Mouse (Mus musculus): ENCODE data around the gene Parp6. TPM values are rescaled to one million over a fixed set of nuclear protein-coding genes. Genes with fewer than 3 reads are reported as not detected.

The Parp6 gene
- polyA plus RNA-seq, 2 experiments = 20.3 to 57.0 TPM

DNA sequence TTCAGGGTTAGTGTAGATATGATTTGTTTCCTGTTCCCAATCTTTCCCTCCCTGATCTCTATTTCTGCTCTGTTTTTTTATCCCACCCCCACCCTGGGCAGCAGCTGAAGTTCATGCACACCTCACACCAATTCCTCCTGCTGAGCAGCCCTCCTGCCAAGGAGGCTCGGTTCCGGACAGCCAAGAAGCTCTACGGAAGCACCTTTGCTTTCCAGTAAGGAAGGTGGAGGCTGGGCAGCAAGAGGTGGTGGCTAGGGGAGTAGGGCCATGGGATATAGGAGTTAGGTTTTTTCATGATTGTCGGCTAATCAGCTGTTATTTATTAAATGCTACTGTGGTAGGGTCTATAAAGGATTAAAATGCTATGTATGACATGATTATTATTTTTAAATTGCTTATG is 22.9 kb downstream of the Parp6 start:
- no peak overlapping the region for H3K9ac ChIP-seq (ENCODE audit: low read depth, low read length, severe bottlenecking)
- ATAC-seq (ENCODE audit: low FRiP score, low read depth) = no peak
- no peak for DNase-seq (ENCODE audit: low spot score)
- H3K4me2 ChIP-seq (replicated peaks; ENCODE audit: low read depth, low read length, severe bottlenecking) = no peak overlapping the region
- H3K27ac ChIP-seq (replicated peaks; ENCODE audit: low read depth, low read length) = no peak overlapping the region
- no peak overlapping the region for H3K4me3 ChIP-seq (replicated peaks; ENCODE audit: low read length)
- no peaks in the 10 kb centered on the region for H3K4me1 ChIP-seq (ENCODE audit: control insufficient read depth, insufficient read depth, low read length)
- H3K27me3 ChIP-seq (ENCODE audit: control insufficient read depth, insufficient read depth, low read length) = no peaks in the 10 kb centered on the region
- WGBS = 86% methylated on average over 4 of the region's 4 CpGs
- no peak for TF ChIP-seq POLR2A (IDR thresholded peaks at IDR 0.05; ENCODE audit: borderline replicate concordance, extremely low read depth, insufficient read depth, insufficient read length)
- H3K9me3 ChIP-seq (ENCODE audit: control insufficient read depth, low read length) = no peaks in the 10 kb centered on the region
- H3K36me3 ChIP-seq (ENCODE audit: control insufficient read depth, insufficient read depth, low read length) = peaks cover 80% of the 10 kb centered on the region

DNA sequence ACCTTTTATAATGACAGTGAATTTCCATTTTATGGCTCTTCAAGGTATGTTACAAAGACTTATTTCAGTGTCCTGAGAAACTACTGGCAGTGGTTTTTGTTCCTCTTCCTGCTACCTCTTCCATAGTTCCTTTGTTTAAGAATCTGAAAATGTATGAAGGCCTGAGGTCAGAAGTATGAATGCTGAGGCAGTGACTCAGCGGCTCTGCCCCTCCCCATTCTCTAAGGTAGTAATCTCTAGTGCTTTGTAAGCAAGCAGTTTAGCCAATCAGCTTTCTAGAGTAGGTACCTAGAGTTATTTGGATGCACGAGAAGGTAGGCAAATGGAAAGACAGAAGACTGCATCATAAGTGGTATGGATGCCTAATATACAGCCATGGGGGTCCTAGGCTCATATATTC is 24.2 kb downstream of the Parp6 start:
- DNase-seq (ENCODE audit: low spot score) (no peak), ATAC-seq (ENCODE audit: low FRiP score, low read depth) (no peak)
- 79% methylated on average over 2 of the region's 2 CpGs for WGBS
- Histone ChIP-seq H3K4me3 (replicated peaks; ENCODE audit: low read length) (no peak overlapping the region), H3K9ac (ENCODE audit: low read depth, low read length, severe bottlenecking) (no peak overlapping the region), H3K27me3 (ENCODE audit: control insufficient read depth, insufficient read depth, low read length) (no peaks in the 10 kb centered on the region), H3K4me2 (replicated peaks; ENCODE audit: low read depth, low read length, severe bottlenecking) (no peak overlapping the region), H3K36me3 (ENCODE audit: control insufficient read depth, insufficient read depth, low read length) (peaks cover 74% of the 10 kb centered on the region), H3K4me1 (ENCODE audit: control insufficient read depth, insufficient read depth, low read length) (no peaks in the 10 kb centered on the region), H3K9me3 (ENCODE audit: control insufficient read depth, low read length) (no peaks in the 10 kb centered on the region), H3K27ac (replicated peaks; ENCODE audit: low read depth, low read length) (no peak overlapping the region)
- TF ChIP-seq POLR2A (IDR thresholded peaks at IDR 0.05; ENCODE audit: borderline replicate concordance, extremely low read depth, insufficient read depth, insufficient read length) = no peak

DNA sequence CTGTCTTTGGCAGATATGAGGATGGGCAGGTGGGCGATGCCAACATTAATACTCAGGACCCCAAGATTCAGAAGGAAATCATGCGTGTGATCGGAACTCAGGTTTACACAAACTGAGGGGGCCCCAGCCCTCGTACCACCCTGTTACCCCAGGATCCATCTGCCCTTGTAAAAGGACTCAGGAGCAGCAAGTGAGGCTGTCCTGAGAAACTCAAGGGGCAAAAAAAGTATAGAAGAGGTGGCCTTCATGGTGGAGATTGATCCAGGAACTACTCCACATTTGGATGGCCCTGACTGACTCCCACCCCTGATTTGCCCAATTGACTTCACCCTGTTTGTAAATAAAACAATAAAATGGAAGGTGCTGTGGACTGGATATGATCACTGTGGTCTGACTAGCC is 32.8 kb downstream of the Parp6 start:
- H3K36me3 ChIP-seq (ENCODE audit: control insufficient read depth, insufficient read depth, low read length) = peaks cover 40% of the 10 kb centered on the region

DNA sequence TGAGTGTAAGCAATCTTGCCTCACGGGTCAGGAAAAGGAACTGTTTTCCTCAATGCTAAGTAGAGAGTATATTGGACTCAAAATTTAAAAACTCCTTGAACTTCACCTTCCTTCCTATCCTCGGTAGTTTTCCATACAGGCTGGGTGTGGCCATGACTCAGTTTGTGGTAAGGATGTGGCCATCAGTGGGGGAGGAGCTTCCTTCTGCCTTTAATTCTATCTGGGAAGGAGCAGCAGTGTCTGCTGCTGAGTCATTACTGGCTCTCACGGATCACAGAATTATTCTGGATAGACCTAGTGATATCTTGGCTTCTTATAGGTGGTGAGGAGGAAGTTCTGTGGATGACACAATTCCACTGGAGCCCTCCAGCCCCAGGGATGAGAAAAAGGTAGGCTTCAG is 36.3 kb downstream of the Parp6 start:
- H3K4me3 ChIP-seq (replicated peaks; ENCODE audit: low read length) = no peak overlapping the region
- H3K27me3 ChIP-seq (ENCODE audit: control insufficient read depth, insufficient read depth, low read length) = no peaks in the 10 kb centered on the region
- H3K4me1 ChIP-seq (ENCODE audit: control insufficient read depth, insufficient read depth, low read length) = peaks cover 6% of the 10 kb centered on the region; the same call in 1 of the 2 replicates
- no peak for ATAC-seq (ENCODE audit: low FRiP score, low read depth)
- WGBS = 27% methylated on average over 3 of the region's 3 CpGs
- H3K9ac ChIP-seq (ENCODE audit: low read depth, low read length, severe bottlenecking) = no peak overlapping the region
- H3K9me3 ChIP-seq (ENCODE audit: control insufficient read depth, low read length) = no peaks in the 10 kb centered on the region
- TF ChIP-seq POLR2A (IDR thresholded peaks at IDR 0.05; ENCODE audit: borderline replicate concordance, extremely low read depth, insufficient read depth, insufficient read length) = no peak
- no peak overlapping the region for H3K27ac ChIP-seq (replicated peaks; ENCODE audit: low read depth, low read length)
- peaks cover 29% of the 10 kb centered on the region for H3K36me3 ChIP-seq (ENCODE audit: control insufficient read depth, insufficient read depth, low read length)
- no peak for DNase-seq (ENCODE audit: low spot score)
- no peak overlapping the region for H3K4me2 ChIP-seq (replicated peaks; ENCODE audit: low read depth, low read length, severe bottlenecking)

More for the DNA sequence above, 32.8 kb downstream of the Parp6 start:
- ATAC-seq (ENCODE audit: low FRiP score, low read depth) (no peak), DNase-seq (ENCODE audit: low spot score) (no peak)
- Histone ChIP-seq H3K9ac (ENCODE audit: low read depth, low read length, severe bottlenecking) (no peak overlapping the region), H3K4me3 (replicated peaks; ENCODE audit: low read length) (no peak overlapping the region), H3K27me3 (ENCODE audit: control insufficient read depth, insufficient read depth, low read length) (no peaks in the 10 kb centered on the region), H3K27ac (replicated peaks; ENCODE audit: low read depth, low read length) (no peak overlapping the region), H3K4me2 (replicated peaks; ENCODE audit: low read depth, low read length, severe bottlenecking) (no peak overlapping the region), H3K9me3 (ENCODE audit: control insufficient read depth, low read length) (no peaks in the 10 kb centered on the region), H3K4me1 (ENCODE audit: control insufficient read depth, insufficient read depth, low read length) (no peaks in the 10 kb centered on the region)
- 98% methylated on average over 4 of the region's 4 CpGs for WGBS
- TF ChIP-seq POLR2A (IDR thresholded peaks at IDR 0.05; ENCODE audit: borderline replicate concordance, extremely low read depth, insufficient read depth, insufficient read length) = no peak

DNA sequence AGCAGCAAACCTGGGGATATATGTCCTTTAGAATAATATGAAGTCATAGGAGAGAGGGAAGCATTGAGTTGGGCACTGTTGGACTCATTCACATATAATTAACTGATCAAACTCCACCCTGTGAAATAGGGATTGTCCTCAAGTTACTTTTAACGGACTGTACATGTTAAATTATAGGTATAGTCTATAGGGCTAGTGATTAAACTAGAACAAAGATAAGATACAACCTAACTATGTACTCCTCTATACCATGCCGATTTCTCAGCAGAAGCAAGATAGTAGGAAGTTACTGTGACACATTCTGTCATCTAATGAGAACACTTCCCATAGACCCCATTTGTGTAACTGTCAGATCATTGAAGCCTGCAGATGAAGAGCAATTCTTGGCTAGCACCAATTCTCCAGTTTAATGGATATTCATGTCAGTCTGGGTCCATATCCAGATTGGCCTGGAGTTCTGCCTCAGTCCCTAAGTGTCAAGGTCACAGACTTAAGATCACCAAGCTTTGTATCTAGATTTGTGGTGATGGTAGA is 37.4 kb downstream of the Parp6 start:
- WGBS = 96% methylated on average over 2 of the region's 2 CpGs
- Histone ChIP-seq H3K9me3 (ENCODE audit: control insufficient read depth, low read length) (no peaks in the 10 kb centered on the region), H3K36me3 (ENCODE audit: control insufficient read depth, insufficient read depth, low read length) (peaks cover 20% of the 10 kb centered on the region), H3K4me3 (replicated peaks; ENCODE audit: low read length) (no peak overlapping the region), H3K27me3 (ENCODE audit: control insufficient read depth, insufficient read depth, low read length) (no peaks in the 10 kb centered on the region), H3K27ac (replicated peaks; ENCODE audit: low read depth, low read length) (no peak overlapping the region), H3K4me1 (ENCODE audit: control insufficient read depth, insufficient read depth, low read length) (peaks cover 14% of the 10 kb centered on the region), H3K4me2 (replicated peaks; ENCODE audit: low read depth, low read length, severe bottlenecking) (no peak overlapping the region), H3K9ac (ENCODE audit: low read depth, low read length, severe bottlenecking) (no peak overlapping the region)
- ATAC-seq (ENCODE audit: low FRiP score, low read depth) (no peak), DNase-seq (ENCODE audit: low spot score) (no peak)
- TF ChIP-seq POLR2A (IDR thresholded peaks at IDR 0.05; ENCODE audit: borderline replicate concordance, extremely low read depth, insufficient read depth, insufficient read length) = no peak

Data from limb, embryonic 14.5 days (tissue).